Mouse (Mus musculus) kidney, embryonic 14.5 days (tissue): Measurements from ENCODE around the gene Spats2l. TPM values are rescaled to one million over a fixed set of nuclear protein-coding genes. Genes with fewer than 3 reads are reported as not detected.

ENCODE experiments used
- ATAC-seq: fragments of 200-750 bp; cut with Nextera tagmentation; 2 replicates; pipeline ENCODE4 v1.8.0; 2017; ENCODE audit warnings: moderate number of reproducible peaks, mild to moderate bottlenecking, moderate TSS enrichment, moderate library complexity; ENCODE audit not compliant: low FRiP score, low TSS enrichment
- H3K27ac ChIP-seq: fragments of 300-500 bp; sonication (generic); 2 replicates; pipeline ENCODE4 v1.5.1; 2014; ENCODE audit warnings: low read depth, mild to moderate bottlenecking, low read length, moderate library complexity, mixed read lengths
- H3K27me3 ChIP-seq: fragments of 300-500 bp; sonication (generic); 2 replicates; pipeline ENCODE4 v1.6.1; 2014; ENCODE audit warnings: mild to moderate bottlenecking, low read length; ENCODE audit not compliant: control insufficient read depth, insufficient read depth
- H3K36me3 ChIP-seq: fragments of 300-500 bp; sonication (generic); 2 replicates; pipeline ENCODE4 v1.6.1; 2014; ENCODE audit warnings: low read length, mixed read lengths; ENCODE audit not compliant: control insufficient read depth, insufficient read depth
- H3K4me1 ChIP-seq: fragments of 300-500 bp; sonication (generic); 2 replicates; pipeline ENCODE4 v1.6.1; 2014; ENCODE audit warnings: low read length, mixed read lengths; ENCODE audit not compliant: control insufficient read depth, insufficient read depth
- H3K4me2 ChIP-seq: fragments of 300-500 bp; sonication (generic); replicated peaks from 2 replicates; pipeline ENCODE4 v1.6.1; 2014; ENCODE audit warnings: low read depth, mild to moderate bottlenecking, low read length
- H3K4me3 ChIP-seq: fragments of 300-500 bp; sonication (generic); 2 replicates; pipeline ENCODE4 v1.5.1; 2014; ENCODE audit warnings: mild to moderate bottlenecking, low read length
- H3K9ac ChIP-seq: fragments of 300-500 bp; sonication (generic); 2 replicates; pipeline ENCODE4 v1.6.1; 2014; ENCODE audit warnings: low read depth, mild to moderate bottlenecking, low read length, moderate library complexity
- H3K9me3 ChIP-seq: fragments of 300-500 bp; sonication (generic); 2 replicates; pipeline ENCODE4 v1.6.1; 2016; ENCODE audit warnings: low read length; ENCODE audit not compliant: control insufficient read depth
- WGBS: fragments of 180-500 bp; shearing (Covaris S2); extraction: QIAGEN DNeasy Blood & Tissue Kit; methylation state at CpG from one replicate; pipeline ENCODE4 v1.1.7; 2014; 5-methylcytosine and 5-hydroxymethylcytosine counted together
- polyA plus RNA-seq: library from polyadenylated mRNA; unstranded; fragments of >200 nt; fragmentation: Nextera tagmentation; extraction: Ambion mirVana; gene quantifications from 2 replicates; pipeline ENCODE4 v1.2.1, GENCODE M21; 2014

The Spats2l gene
- polyA plus RNA-seq, 1 experiment from 2014 or later: 47.4 TPM

GRCm38 (mm10) chr1:57953586-57954375 is 179.8 kb downstream of the Spats2l start:
- Histone ChIP-seq H3K9ac (no peak overlapping the region), H3K4me1 (no peaks in the 10 kb centered on the region), H3K27ac (no peak overlapping the region), H3K36me3 (peaks cover 6% of the 10 kb centered on the region; the same call in 1 of the 2 replicates), H3K9me3 (no peaks in the 10 kb centered on the region), H3K4me3 (no peak overlapping the region), H3K4me2 (no peak overlapping the region), H3K27me3 (no peaks in the 10 kb centered on the region)
- WGBS: 86% methylated on average over 16 of the region's 16 CpGs
- no peak for ATAC-seq

- 84% methylated on average over 5 of the region's 5 CpGs for WGBS
- no peak overlapping the region for H3K27ac ChIP-seq
- H3K4me1 ChIP-seq: no peaks in the 10 kb centered on the region
- no peaks in the 10 kb centered on the region for H3K9me3 ChIP-seq
- no peak overlapping the region for H3K4me2 ChIP-seq
- no peaks in the 10 kb centered on the region for H3K27me3 ChIP-seq
- ATAC-seq: no peak
- H3K4me3 ChIP-seq: no peak overlapping the region
- peaks cover 12% of the 10 kb centered on the region; the same call in 1 of the 2 replicates for H3K36me3 ChIP-seq
- H3K9ac ChIP-seq: no peak overlapping the region
These were observed 180.4 kb downstream of the Spats2l start for GRCm38 (mm10) chr1:57954376-57954765.

GRCm38 (mm10) chr1:57955774-57956173 is 181.8 kb downstream of the Spats2l start:
- no peak overlapping the region for H3K4me3 ChIP-seq
- H3K9me3 ChIP-seq: no peaks in the 10 kb centered on the region
- H3K27me3 ChIP-seq: no peaks in the 10 kb centered on the region
- no peak overlapping the region for H3K4me2 ChIP-seq
- H3K27ac ChIP-seq: no peak overlapping the region
- H3K4me1 ChIP-seq: no peaks in the 10 kb centered on the region
- 68% methylated on average over 1 of the region's 1 CpGs for WGBS
- peak; percentile 87 for ATAC-seq
- peaks cover 14% of the 10 kb centered on the region; the same call in 1 of the 2 replicates for H3K36me3 ChIP-seq
- no peak overlapping the region for H3K9ac ChIP-seq

GRCm38 (mm10) chr1:57969327-57970271 is 195.6 kb downstream of the Spats2l start:
- Histone ChIP-seq H3K4me1 (peaks cover 10% of the 10 kb centered on the region; the same call in 1 of the 2 replicates), H3K9ac (peak overlapping the region; percentile 90), H3K4me3 (peak overlapping the region; percentile 77), H3K27ac (peak overlapping the region; percentile 71; the same call in 1 of the 2 replicates), H3K9me3 (no peaks in the 10 kb centered on the region), H3K27me3 (no peaks in the 10 kb centered on the region), H3K4me2 (peak overlapping the region; percentile 72), H3K36me3 (peaks cover 15% of the 10 kb centered on the region)
- peak; percentile 96 for ATAC-seq
- WGBS: under 1% methylated on average over 64 of the region's 65 CpGs

GRCm38 (mm10) chr1:57971588-57971987 is 197.6 kb downstream of the Spats2l start:
- Histone ChIP-seq H3K4me1 (peaks cover 10% of the 10 kb centered on the region; the same call in 1 of the 2 replicates), H3K9ac (no peak overlapping the region), H3K27me3 (no peaks in the 10 kb centered on the region), H3K36me3 (peaks cover 3% of the 10 kb centered on the region; the same call in 1 of the 2 replicates), H3K4me2 (no peak overlapping the region), H3K4me3 (no peak overlapping the region), H3K9me3 (no peaks in the 10 kb centered on the region), H3K27ac (no peak overlapping the region)
- ATAC-seq: no peak
- WGBS: 82% methylated on average over 2 of the region's 2 CpGs

- no peaks in the 10 kb centered on the region for H3K9me3 ChIP-seq
- no peak overlapping the region for H3K4me2 ChIP-seq
- H3K4me3 ChIP-seq: no peak overlapping the region
- WGBS: 92% methylated on average over 3 of the region's 3 CpGs
- no peaks in the 10 kb centered on the region for H3K36me3 ChIP-seq
- no peaks in the 10 kb centered on the region for H3K4me1 ChIP-seq
- H3K27ac ChIP-seq: no peak overlapping the region
- no peak overlapping the region for H3K9ac ChIP-seq
- H3K27me3 ChIP-seq: no peaks in the 10 kb centered on the region
- no peak for ATAC-seq
These were observed 202.9 kb downstream of the Spats2l start for GRCm38 (mm10) chr1:57976860-57977259.

- Histone ChIP-seq H3K27me3 (no peaks in the 10 kb centered on the region; the same call in 1 of the 2 replicates), H3K36me3 (no peaks in the 10 kb centered on the region), H3K4me3 (no peak overlapping the region), H3K27ac (no peak overlapping the region), H3K9ac (no peak overlapping the region), H3K4me2 (no peak overlapping the region), H3K9me3 (no peaks in the 10 kb centered on the region), H3K4me1 (no peaks in the 10 kb centered on the region)
- 79% methylated on average over 6 of the region's 6 CpGs for WGBS
- ATAC-seq: no peak
These were observed 215.2 kb downstream of the Spats2l start for GRCm38 (mm10) chr1:57989052-57989600.

GRCm38 (mm10) chr1:57991277-57991676 is 217.3 kb downstream of the Spats2l start:
- Histone ChIP-seq H3K4me3 (no peak overlapping the region), H3K9ac (no peak overlapping the region), H3K27me3 (no peaks in the 10 kb centered on the region; the same call in 1 of the 2 replicates), H3K9me3 (no peaks in the 10 kb centered on the region), H3K4me2 (no peak overlapping the region), H3K4me1 (no peaks in the 10 kb centered on the region), H3K27ac (no peak overlapping the region), H3K36me3 (no peaks in the 10 kb centered on the region)
- 90% methylated on average over 2 of the region's 2 CpGs for WGBS
- no peak for ATAC-seq
